Mouse (Mus musculus) cortical plate, adult 2 months (tissue): ENCODE measurements around the gene H2-Oa. TPM values are rescaled to one million over a fixed set of nuclear protein-coding genes. Genes with fewer than 3 reads are reported as not detected.

Experiments used
- H3K27ac ChIP-seq: fragments of 200-500 bp; 2 replicates; pipeline ENCODE4 v1.5.1; 2012; ENCODE audit warnings: low read length, control low read depth, inconsistent platforms; ENCODE audit not compliant: insufficient read depth
- H3K4me1 ChIP-seq: fragments of 200-500 bp; 2 replicates; pipeline ENCODE4 v1.6.1; 2011; ENCODE audit warnings: low read length; ENCODE audit not compliant: control insufficient read depth, insufficient read depth
- H3K4me3 ChIP-seq: fragments of 200-500 bp; 2 replicates; pipeline ENCODE4 v1.5.1; 2011; ENCODE audit warnings: mild to moderate bottlenecking, low read length, control low read depth; ENCODE audit not compliant: insufficient read depth
- CTCF ChIP-seq: fragments of 200-500 bp; IDR thresholded peaks from 2 replicates; pipeline ENCODE4 v1.5.1; 2011; ENCODE audit warnings: mild to moderate bottlenecking, control low read depth, low read length; ENCODE audit not compliant: insufficient read depth; ENCODE audit errors: extremely low read depth
- POLR2A ChIP-seq: fragments of 200-500 bp; IDR thresholded peaks from 2 replicates; pipeline ENCODE4 v1.6.1; 2011; ENCODE audit warnings: mild to moderate bottlenecking, low read length, control low read depth; ENCODE audit not compliant: insufficient read depth; ENCODE audit errors: extremely low read depth
- polyA plus RNA-seq: library from polyadenylated mRNA; depleted of rRNA; stranded (reverse); fragments of >200 nt; gene quantifications from 2 replicates; pipeline ENCODE4 v1.2.3, GENCODE M21; 2012

The H2-Oa gene
- polyA plus RNA-seq, 1 experiment = 1.7 TPM

DNA sequence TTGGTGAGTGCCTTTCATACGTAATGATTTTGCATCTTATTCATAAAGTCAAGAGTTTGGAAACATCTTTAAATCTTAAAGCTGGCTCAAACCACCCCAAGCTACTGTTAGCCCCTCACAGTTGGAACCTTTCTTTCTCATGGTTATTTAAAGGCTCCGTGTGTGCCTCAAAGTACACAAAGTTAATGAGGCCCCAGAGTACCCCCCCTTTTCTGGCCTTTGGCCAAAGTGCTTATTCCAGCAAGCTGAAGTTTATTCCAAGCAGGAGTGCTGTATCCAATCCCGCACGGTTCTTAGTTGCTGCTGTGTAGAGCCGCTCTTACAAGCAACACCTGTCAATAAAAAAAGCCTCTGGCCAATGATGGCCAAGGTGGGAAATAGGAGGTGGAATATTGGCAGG, 7.4 kb downstream of the H2-Oa start:
- H3K27ac ChIP-seq = no peak overlapping the region
- H3K4me3 ChIP-seq = no peak overlapping the region
- no peaks in the 10 kb centered on the region for H3K4me1 ChIP-seq
- TF ChIP-seq CTCF = no peak
- no peak for TF ChIP-seq POLR2A

- Histone ChIP-seq H3K27ac (no peak overlapping the region), H3K4me1 (no peaks in the 10 kb centered on the region), H3K4me3 (no peak overlapping the region)
- TF ChIP-seq POLR2A = no peak
These were observed 9.0 kb downstream of the H2-Oa start for GRCm38 (mm10) chr17:34101185-34101584.

DNA sequence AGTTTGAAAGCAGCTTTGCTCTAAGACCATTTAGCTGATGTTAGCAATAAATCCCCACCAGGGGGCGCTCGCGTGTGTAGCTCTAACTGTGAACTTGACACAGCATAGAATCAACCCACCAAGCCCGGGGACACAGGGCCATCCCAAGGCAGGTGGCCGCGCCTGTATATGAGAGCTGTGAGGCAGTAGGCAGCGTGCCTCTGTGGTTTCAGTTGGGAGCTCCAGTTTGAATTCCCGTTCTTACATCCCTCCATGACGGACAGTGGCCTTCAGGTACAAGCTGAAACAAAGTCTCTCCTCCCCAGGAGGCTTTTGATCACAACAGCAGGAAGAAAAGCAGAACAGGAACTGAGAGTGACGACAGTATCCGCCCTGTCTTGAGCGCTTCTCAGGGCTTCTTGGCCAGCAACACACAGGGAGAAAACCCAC, 9.5 kb downstream of the H2-Oa start:
- H3K4me3 ChIP-seq = no peak overlapping the region
- no peak overlapping the region for H3K27ac ChIP-seq
- H3K4me1 ChIP-seq = no peaks in the 10 kb centered on the region
- TF ChIP-seq POLR2A = no peak
- peak; percentile 71 for TF ChIP-seq CTCF

- Histone ChIP-seq H3K4me3 (no peak overlapping the region), H3K4me1 (no peaks in the 10 kb centered on the region), H3K27ac (no peak overlapping the region)
- TF ChIP-seq POLR2A (no peak), CTCF (no peak)
These were observed 10.7 kb downstream of the H2-Oa start for GRCm38 (mm10) chr17:34102831-34103230.

DNA sequence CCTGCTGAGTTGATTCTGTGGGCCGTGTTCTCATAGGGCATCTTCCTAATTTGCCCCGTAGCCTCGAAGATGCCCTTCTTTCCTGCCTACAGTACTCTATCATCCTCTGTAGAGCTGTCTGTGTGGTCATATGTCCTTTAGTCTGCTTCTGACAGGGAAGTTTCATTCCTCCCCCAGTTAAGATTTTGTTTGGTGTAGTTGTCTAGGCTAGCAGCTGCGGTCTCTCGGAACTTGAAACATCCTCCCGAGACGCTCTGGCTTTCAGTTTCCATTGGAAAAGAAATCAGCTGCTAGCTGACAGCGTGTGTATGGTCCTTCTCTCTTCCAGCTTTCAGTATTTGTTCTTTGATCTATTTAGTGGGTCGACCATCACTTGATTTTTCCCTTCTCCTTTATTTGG, 12.7 kb downstream of the H2-Oa start:
- Histone ChIP-seq H3K4me1 (no peaks in the 10 kb centered on the region), H3K27ac (no peak overlapping the region), H3K4me3 (no peak overlapping the region)
- TF ChIP-seq CTCF (no peak), POLR2A (no peak)

DNA sequence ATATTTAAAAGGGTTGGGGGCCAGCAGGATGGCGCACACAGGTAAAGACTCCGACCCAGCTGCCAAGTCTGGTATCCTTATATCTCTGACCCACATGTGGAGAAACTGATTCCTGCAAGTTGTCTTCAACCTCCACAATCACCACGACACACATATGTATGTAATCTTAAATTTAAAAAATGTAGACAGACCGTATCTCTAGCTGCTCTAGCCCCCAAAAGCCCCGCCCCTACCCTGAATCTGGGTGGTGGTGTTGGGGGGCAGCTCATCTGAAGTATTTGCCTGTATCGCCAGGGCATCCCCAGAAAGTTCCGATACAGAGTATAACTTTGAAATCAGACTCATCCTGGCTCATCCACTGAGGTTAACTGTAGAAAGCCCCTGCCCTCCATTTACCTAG, 14.4 kb downstream of the H2-Oa start:
- Histone ChIP-seq H3K27ac (no peak overlapping the region), H3K4me3 (no peak overlapping the region), H3K4me1 (no peaks in the 10 kb centered on the region)
- TF ChIP-seq POLR2A (no peak), CTCF (no peak)

- H3K4me3 ChIP-seq = no peak overlapping the region
- TF ChIP-seq POLR2A (no peak), CTCF (no peak)
- no peak overlapping the region for H3K27ac ChIP-seq
- H3K4me1 ChIP-seq = no peaks in the 10 kb centered on the region
These were observed 15.1 kb downstream of the H2-Oa start for GRCm38 (mm10) chr17:34107109-34107867.

- Histone ChIP-seq H3K27ac (no peak overlapping the region), H3K4me1 (no peaks in the 10 kb centered on the region), H3K4me3 (no peak overlapping the region)
These were observed 16.3 kb downstream of the H2-Oa start for GRCm38 (mm10) chr17:34108460-34108859.

GRCm38 (mm10) chr17:34109038-34109805, 17.1 kb downstream of the H2-Oa start:
- TF ChIP-seq CTCF (peak; percentile 34; the same call in 1 of the 2 replicates), POLR2A (no peak)
- Histone ChIP-seq H3K4me3 (no peak overlapping the region), H3K4me1 (no peaks in the 10 kb centered on the region), H3K27ac (no peak overlapping the region)

More at GRCm38 (mm10) chr17:34108460-34108859, 16.3 kb downstream of the H2-Oa start:
- TF ChIP-seq CTCF (no peak), POLR2A (no peak)

GRCm38 (mm10) chr17:34109806-34110195, 17.7 kb downstream of the H2-Oa start:
- no peaks in the 10 kb centered on the region for H3K4me1 ChIP-seq
- H3K4me3 ChIP-seq = no peak overlapping the region
- no peak overlapping the region for H3K27ac ChIP-seq
- TF ChIP-seq CTCF (no peak), POLR2A (no peak)
